Mouse (Mus musculus) thymus, adult 2 months (tissue): ENCODE data around the gene Haghl.

Experiments used
- CTCF ChIP-seq: fragments of 200-500 bp; IDR thresholded peaks from 2 replicates; pipeline ENCODE4 v1.5.1; 2012; ENCODE audit warnings: mild to moderate bottlenecking, control low read depth, low read length, moderate library complexity, borderline replicate concordance; ENCODE audit not compliant: control insufficient read depth, poor library complexity, insufficient read depth; ENCODE audit errors: extremely low read depth
- POLR2A ChIP-seq: fragments of 200-500 bp; IDR thresholded peaks from 2 replicates; pipeline ENCODE4 v1.6.1; 2012; ENCODE audit warnings: mild to moderate bottlenecking, low read length, control low read depth, moderate library complexity; ENCODE audit not compliant: control insufficient read depth, poor library complexity, insufficient read depth; ENCODE audit errors: extremely low read depth

- TF ChIP-seq CTCF = no peak
- no peak for TF ChIP-seq POLR2A
Observed at GRCm38 (mm10) chr17:25794998-25795397, 9.5 kb upstream of the Haghl start.
